Mouse (Mus musculus) ES-Bruce4 (cell line): ENCODE results near the gene Il21r. TPM values are rescaled to one million over a fixed set of nuclear protein-coding genes. Genes with fewer than 3 reads are reported as not detected.

Experiments
- H3K27ac ChIP-seq: 2 replicates; pipeline ENCODE4 v1.5.1; 2012; ENCODE audit warnings: low read length, inconsistent platforms; ENCODE audit not compliant: insufficient read depth
- H3K27me3 ChIP-seq: 2 replicates; pipeline ENCODE4 v1.6.1; 2012; ENCODE audit warnings: mild to moderate bottlenecking, low read length, inconsistent platforms; ENCODE audit not compliant: control insufficient read depth, poor library complexity, insufficient read depth, severe bottlenecking
- H3K36me3 ChIP-seq: 2 replicates; pipeline ENCODE4 v1.6.1; 2012; ENCODE audit warnings: inconsistent platforms, mild to moderate bottlenecking, low read length, moderate library complexity; ENCODE audit not compliant: control insufficient read depth, poor library complexity, insufficient read depth, severe bottlenecking
- H3K4me1 ChIP-seq: one replicate; pipeline ENCODE4 v1.8.1; 2011; ENCODE audit warnings: low read length; ENCODE audit not compliant: control insufficient read depth, insufficient read depth
- H3K4me3 ChIP-seq: 2 replicates; pipeline ENCODE4 v1.5.1; 2011; ENCODE audit warnings: low read depth, mild to moderate bottlenecking, low read length
- H3K9ac ChIP-seq: 2 replicates; pipeline ENCODE4 v1.6.1; 2012; ENCODE audit warnings: low read depth, mild to moderate bottlenecking, inconsistent platforms; ENCODE audit not compliant: poor library complexity, severe bottlenecking
- H3K9me3 ChIP-seq: replicated peaks from 2 replicates; pipeline ENCODE4 v1.6.1; 2012; ENCODE audit warnings: mild to moderate bottlenecking, low read length, inconsistent platforms; ENCODE audit not compliant: control insufficient read depth, poor library complexity, insufficient read depth, severe bottlenecking
- CTCF ChIP-seq: IDR thresholded peaks from one replicate; pipeline ENCODE4 v1.8.1; 2011; ENCODE audit warnings: low read depth, low read length
- EP300 ChIP-seq: IDR thresholded peaks from 2 replicates; pipeline ENCODE4 v1.6.1; 2011; ENCODE audit warnings: low read depth, low read length; ENCODE audit not compliant: insufficient read depth
- POLR2A ChIP-seq: IDR thresholded peaks from one replicate; pipeline ENCODE4 v1.8.1; 2011; ENCODE audit warnings: low read length; ENCODE audit not compliant: insufficient read depth
- polyA plus RNA-seq: library from polyadenylated mRNA; stranded (reverse); fragments of >200 nt; gene quantifications from 2 replicates; pipeline ENCODE4 v1.2.4, GENCODE M21; 2011; ENCODE audit warnings: low read depth; ENCODE audit not compliant: missing spikeins, insufficient read depth, insufficient read length

The Il21r gene
- polyA plus RNA-seq, 1 experiment = not detected

- no peak overlapping the region for H3K27ac ChIP-seq
- TF ChIP-seq POLR2A (no peak), EP300 (no peak), CTCF (no peak)
- no peaks in the 10 kb centered on the region for H3K27me3 ChIP-seq
- no peaks in the 10 kb centered on the region for H3K36me3 ChIP-seq
- no peak overlapping the region for H3K9ac ChIP-seq
- H3K4me1 ChIP-seq = no peaks in the 10 kb centered on the region
- H3K4me3 ChIP-seq = no peak overlapping the region
- H3K9me3 ChIP-seq = no peaks in the 10 kb centered on the region
Measured at GRCm38 (mm10) chr7:125578106-125578505, 25.1 kb upstream of the Il21r start.

- Histone ChIP-seq H3K9ac (no peak overlapping the region), H3K4me3 (no peak overlapping the region), H3K27me3 (no peaks in the 10 kb centered on the region), H3K27ac (no peak overlapping the region), H3K4me1 (no peaks in the 10 kb centered on the region), H3K9me3 (no peaks in the 10 kb centered on the region), H3K36me3 (no peaks in the 10 kb centered on the region)
- TF ChIP-seq EP300 (no peak), CTCF (no peak), POLR2A (no peak)
Measured at GRCm38 (mm10) chr7:125579545-125580219, 23.5 kb upstream of the Il21r start.

- no peak for TF ChIP-seq POLR2A
- no peak for TF ChIP-seq EP300
- TF ChIP-seq CTCF = no peak
- Histone ChIP-seq H3K9me3 (no peaks in the 10 kb centered on the region), H3K4me1 (no peaks in the 10 kb centered on the region), H3K27ac (no peak overlapping the region), H3K4me3 (no peak overlapping the region), H3K36me3 (no peaks in the 10 kb centered on the region), H3K27me3 (no peaks in the 10 kb centered on the region), H3K9ac (no peak overlapping the region)
Measured at GRCm38 (mm10) chr7:125580220-125580549, 23.0 kb upstream of the Il21r start.

- Histone ChIP-seq H3K4me1 (no peaks in the 10 kb centered on the region), H3K27me3 (no peaks in the 10 kb centered on the region), H3K4me3 (peak overlapping the region; percentile 21; the same call in 1 of the 2 replicates), H3K9me3 (no peaks in the 10 kb centered on the region), H3K27ac (no peak overlapping the region), H3K9ac (no peak overlapping the region), H3K36me3 (no peaks in the 10 kb centered on the region)
- TF ChIP-seq POLR2A (no peak), EP300 (no peak), CTCF (no peak)
Measured at GRCm38 (mm10) chr7:125580625-125581316, 22.5 kb upstream of the Il21r start.

GRCm38 (mm10) chr7:125581317-125581672, 21.9 kb upstream of the Il21r start:
- no peaks in the 10 kb centered on the region for H3K27me3 ChIP-seq
- peak; percentile 96 for TF ChIP-seq CTCF
- no peak for TF ChIP-seq EP300
- no peak for TF ChIP-seq POLR2A
- no peaks in the 10 kb centered on the region for H3K36me3 ChIP-seq
- no peaks in the 10 kb centered on the region for H3K4me1 ChIP-seq
- peak overlapping the region; percentile 21; the same call in 1 of the 2 replicates for H3K4me3 ChIP-seq
- no peak overlapping the region for H3K9ac ChIP-seq
- no peak overlapping the region for H3K27ac ChIP-seq
- H3K9me3 ChIP-seq = no peaks in the 10 kb centered on the region

GRCm38 (mm10) chr7:125583325-125584004, 19.8 kb upstream of the Il21r start:
- no peaks in the 10 kb centered on the region for H3K36me3 ChIP-seq
- no peaks in the 10 kb centered on the region for H3K4me1 ChIP-seq
- no peaks in the 10 kb centered on the region for H3K9me3 ChIP-seq
- H3K4me3 ChIP-seq = no peak overlapping the region
- no peaks in the 10 kb centered on the region for H3K27me3 ChIP-seq
- H3K9ac ChIP-seq = no peak overlapping the region
- no peak for TF ChIP-seq CTCF
- TF ChIP-seq EP300 = no peak
- TF ChIP-seq POLR2A = no peak
- H3K27ac ChIP-seq = no peak overlapping the region
